Mouse (Mus musculus) myocyte (in vitro differentiated cells): ENCODE measurements around the gene Adgrl2. TPM values are rescaled to one million over a fixed set of nuclear protein-coding genes. Genes with fewer than 3 reads are reported as not detected.

Source experiments
- H3K27me3 ChIP-seq: one replicate; pipeline ENCODE4 v1.6.1; 2011; ENCODE audit not compliant: control insufficient read depth, insufficient read depth, insufficient read length
- H3K36me3 ChIP-seq: one replicate; pipeline ENCODE4 v1.6.1; 2011; ENCODE audit not compliant: control insufficient read depth, insufficient read depth
- H3K4me2 ChIP-seq: one replicate; pipeline ENCODE4 v1.6.1; 2011; ENCODE audit warnings: low read depth, control low read depth
- H3K4me3 ChIP-seq: one replicate; pipeline ENCODE4 v1.5.1; 2011; ENCODE audit warnings: mild to moderate bottlenecking, control low read depth, moderate library complexity
- H3K79me2 ChIP-seq: one replicate; pipeline ENCODE4 v1.6.1; 2011; ENCODE audit not compliant: control insufficient read depth, insufficient read depth
- H3ac ChIP-seq: one replicate; pipeline ENCODE4 v1.6.1; 2011; ENCODE audit not compliant: control insufficient read depth, insufficient read length
- CEBPB ChIP-seq: IDR thresholded peaks from 2 replicates; pipeline ENCODE4 v1.6.1; 2011; ENCODE audit warnings: mild to moderate bottlenecking, moderate library complexity; ENCODE audit not compliant: poor library complexity, insufficient read depth, severe bottlenecking
- E2F4 ChIP-seq: IDR thresholded peaks from one replicate; pipeline ENCODE4 v1.6.1; 2011; ENCODE audit warnings: mild to moderate bottlenecking, control low read depth, moderate library complexity; ENCODE audit not compliant: insufficient read depth
- MAX ChIP-seq: IDR thresholded peaks from one replicate; pipeline ENCODE4 v1.6.1; 2011; ENCODE audit warnings: low read depth, mild to moderate bottlenecking, control low read depth
- MYOD1 ChIP-seq, 3 experiments: IDR thresholded peaks; one replicate each; pipeline ENCODE4 v1.6.1; 2011; ENCODE audit warnings: control low read depth in 2 of 3, low read depth in 2 of 3, mild to moderate bottlenecking in 2 of 3, moderate library complexity in 1 of 3; ENCODE audit not compliant: insufficient read length in 2 of 3, control insufficient read depth in 1 of 3
- MYOG ChIP-seq, 3 experiments: IDR thresholded peaks; one replicate each; pipeline ENCODE4 v1.6.1; 2011; ENCODE audit warnings: control low read depth in 2 of 3, low read depth in 2 of 3, mild to moderate bottlenecking in 2 of 3; ENCODE audit not compliant: insufficient read length in 2 of 3, control insufficient read depth in 1 of 3, insufficient read depth in 1 of 3
- POLR2A ChIP-seq: IDR thresholded peaks from one replicate; pipeline ENCODE4 v1.6.1; 2011; ENCODE audit warnings: low read depth, mild to moderate bottlenecking, control low read depth, moderate library complexity; ENCODE audit not compliant: insufficient read length
- POLR2AphosphoS2 ChIP-seq: IDR thresholded peaks from one replicate; pipeline ENCODE4 v1.6.1; 2011; ENCODE audit warnings: low read depth, control low read depth; ENCODE audit not compliant: insufficient read length
- REST ChIP-seq: IDR thresholded peaks from one replicate; pipeline ENCODE4 v1.6.1; 2011; ENCODE audit warnings: mild to moderate bottlenecking, control low read depth, moderate library complexity; ENCODE audit not compliant: insufficient read depth, insufficient read length
- SRF ChIP-seq: IDR thresholded peaks from one replicate; pipeline ENCODE4 v1.6.1; 2011; ENCODE audit warnings: low read depth; ENCODE audit not compliant: control insufficient read depth, insufficient read length
- TCF12 ChIP-seq: IDR thresholded peaks from one replicate; pipeline ENCODE4 v1.6.1; 2011; ENCODE audit warnings: mild to moderate bottlenecking, control low read depth; ENCODE audit not compliant: poor library complexity, insufficient read depth, severe bottlenecking
- TCF3 ChIP-seq: IDR thresholded peaks from one replicate; pipeline ENCODE4 v1.6.1; 2011; ENCODE audit warnings: low read depth, control low read depth; ENCODE audit not compliant: insufficient read length
- USF1 ChIP-seq: IDR thresholded peaks from one replicate; pipeline ENCODE4 v1.6.1; 2011; ENCODE audit warnings: low read depth, mild to moderate bottlenecking, control low read depth, moderate library complexity
- polyA plus RNA-seq: library from polyadenylated mRNA; unstranded; fragments of >200 nt; fragmentation: generic; extraction: Trizol; gene quantifications from one replicate; pipeline ENCODE4 v1.2.1, GENCODE M21; 2012; ENCODE audit warnings: missing spikeins

The Adgrl2 gene
- polyA plus RNA-seq, 1 experiment, result 11.7 TPM

DNA sequence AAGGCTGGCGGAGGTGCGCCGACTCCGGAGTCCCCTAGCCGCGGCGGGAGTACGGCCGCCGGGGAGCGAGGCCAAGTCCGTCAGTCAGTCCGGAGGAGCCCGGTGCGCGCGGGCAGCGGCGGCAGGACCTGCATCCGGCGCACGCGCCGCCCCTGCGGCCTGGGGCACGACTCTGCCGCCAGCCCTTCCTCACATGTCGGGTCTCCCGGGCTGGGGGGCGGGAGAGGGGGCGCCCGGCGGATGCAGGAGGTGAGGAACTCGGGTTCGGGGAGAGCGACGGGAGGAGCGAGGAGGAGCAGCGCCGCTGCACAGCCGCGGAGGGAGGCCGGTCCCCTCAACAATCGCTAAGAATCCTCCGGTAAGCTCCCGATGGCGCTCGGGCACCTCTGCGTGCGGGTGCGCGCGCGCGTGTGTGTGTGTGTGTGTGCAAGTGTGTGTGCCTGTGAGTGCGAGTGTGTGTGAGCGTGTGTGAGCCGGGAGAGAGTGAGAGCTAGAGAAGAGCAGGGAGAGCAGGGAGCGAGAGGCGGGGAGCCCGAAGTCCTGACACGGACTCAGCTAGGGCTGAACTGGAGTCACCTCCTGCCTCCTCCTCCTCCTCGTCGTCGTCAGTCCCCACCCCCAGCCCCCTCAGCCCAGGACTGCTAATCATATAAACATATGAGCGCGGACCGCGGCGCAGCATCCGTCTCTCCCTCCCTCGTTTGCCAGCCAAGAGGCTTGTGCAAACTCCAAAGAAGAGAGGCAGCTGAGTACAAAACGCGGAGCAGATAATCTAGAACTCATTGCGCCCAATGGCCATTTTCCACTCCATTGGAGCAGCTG is 1.1 kb downstream of the Adgrl2 start:
- H3K79me2 ChIP-seq, result peaks cover 39% of the 10 kb centered on the region
- H3K4me3 ChIP-seq, result peak overlapping the region; percentile 85
- H3ac ChIP-seq, result peak overlapping the region; percentile 68
- H3K4me2 ChIP-seq, result peak overlapping the region; percentile 62
- TF ChIP-seq USF1 (no peak), E2F4 (no peak), TCF3 (no peak), MYOG (IDR thresholded peaks at IDR 0.05; ENCODE audit: control insufficient read depth in 1 of 3, insufficient read depth in 1 of 3, insufficient read length in 2 of 3, low read depth in 2 of 3) (peak in 1 of 3 experiments; percentile 53), TCF12 (no peak), SRF (no peak), MAX (no peak), REST (no peak), POLR2AphosphoS2 (peak; percentile 61), POLR2A (peak; percentile 71), CEBPB (no peak), MYOD1 (IDR thresholded peaks at IDR 0.05; ENCODE audit: control insufficient read depth in 1 of 3, insufficient read length in 2 of 3, low read depth in 2 of 3) (no peak)
- no peaks in the 10 kb centered on the region for H3K27me3 ChIP-seq
- H3K36me3 ChIP-seq, result no peaks in the 10 kb centered on the region

DNA sequence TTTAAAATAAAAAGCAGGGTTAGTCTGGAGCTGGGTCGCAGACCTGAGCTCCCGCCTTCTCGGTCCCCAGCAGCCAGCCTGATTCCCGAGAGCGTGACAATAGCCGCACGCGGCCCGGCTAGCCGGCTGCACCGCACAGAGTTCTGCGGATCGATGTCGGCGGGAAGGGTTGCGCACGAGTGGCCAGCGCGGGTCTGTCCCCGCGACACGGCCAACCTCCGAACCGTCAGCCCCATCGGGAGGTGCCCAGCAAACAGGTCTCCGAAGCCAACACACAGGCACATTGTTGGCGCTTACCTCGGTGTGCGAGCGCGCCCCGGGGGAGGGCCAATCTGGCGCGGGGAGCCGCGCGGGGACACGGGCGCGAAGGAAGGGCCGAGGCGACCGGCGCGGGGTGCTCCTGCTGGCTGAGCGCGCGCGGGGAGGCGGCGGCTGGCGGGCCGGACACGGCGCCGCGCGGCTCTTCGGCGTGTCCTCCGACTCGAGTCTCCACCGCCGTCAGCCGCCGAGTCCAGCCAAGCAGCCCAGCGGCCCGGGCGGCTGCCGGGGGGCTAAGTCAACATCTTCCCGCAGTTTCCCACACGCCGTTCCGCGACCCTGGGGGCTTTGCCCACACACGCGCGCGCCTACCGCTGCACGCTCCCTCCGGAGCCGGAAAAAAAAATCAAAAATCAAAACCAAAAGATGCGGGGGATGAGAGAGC is 1.9 kb downstream of the Adgrl2 start:
- peak overlapping the region; percentile 85 for H3K4me3 ChIP-seq

DNA sequence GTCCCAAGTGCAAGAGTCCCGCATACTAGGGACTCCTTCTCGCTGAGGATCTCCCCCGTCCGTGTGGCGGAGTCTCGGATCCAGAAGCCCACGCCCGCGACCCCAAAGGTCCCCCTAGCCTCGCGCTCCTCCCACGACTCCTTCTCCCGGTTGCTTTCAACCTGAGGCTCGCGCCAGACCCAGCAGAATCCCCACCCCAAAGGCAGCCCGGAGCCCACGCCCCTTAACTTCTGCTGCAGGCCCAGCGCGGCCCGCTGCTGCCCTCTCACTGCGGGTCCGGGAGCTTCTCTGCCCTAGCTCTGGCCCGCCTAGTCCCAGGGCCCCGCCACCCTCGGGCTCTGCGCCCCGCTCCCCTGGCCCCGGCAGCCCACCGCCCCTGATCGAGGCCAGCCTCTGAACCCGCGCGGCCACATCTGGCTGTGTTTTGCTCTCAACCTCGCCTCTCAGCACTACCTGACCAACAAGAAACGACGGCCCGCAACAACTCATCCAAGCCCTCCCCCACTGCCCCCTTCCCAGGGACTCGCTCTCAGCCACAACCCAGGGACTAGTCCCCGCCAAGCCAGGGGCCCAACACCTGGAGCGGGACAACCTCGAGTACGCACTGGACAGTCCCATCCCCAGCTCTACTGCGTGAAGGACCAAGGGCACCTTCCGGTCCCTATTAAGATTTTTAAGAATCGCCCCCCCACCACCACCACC is 2.6 kb downstream of the Adgrl2 start:
- Histone ChIP-seq H3ac (peak overlapping the region; percentile 68), H3K27me3 (no peaks in the 10 kb centered on the region), H3K4me3 (peak overlapping the region; percentile 85), H3K79me2 (peaks cover 52% of the 10 kb centered on the region), H3K4me2 (peak overlapping the region; percentile 90), H3K36me3 (no peaks in the 10 kb centered on the region)
- TF ChIP-seq MYOG (IDR thresholded peaks at IDR 0.05; ENCODE audit: control insufficient read depth in 1 of 3, insufficient read depth in 1 of 3, insufficient read length in 2 of 3, low read depth in 2 of 3), result no peak
- TF ChIP-seq POLR2AphosphoS2, result no peak
- no peak for TF ChIP-seq MYOD1 (IDR thresholded peaks at IDR 0.05; ENCODE audit: control insufficient read depth in 1 of 3, insufficient read length in 2 of 3, low read depth in 2 of 3)
- TF ChIP-seq TCF3, result no peak
- TF ChIP-seq CEBPB, result no peak
- TF ChIP-seq MAX, result no peak
- TF ChIP-seq TCF12, result no peak
- no peak for TF ChIP-seq E2F4
- TF ChIP-seq POLR2A, result no peak

More for the DNA sequence above, 1.9 kb downstream of the Adgrl2 start:
- Histone ChIP-seq H3K27me3 (no peaks in the 10 kb centered on the region), H3K4me2 (peak overlapping the region; percentile 72), H3K79me2 (peaks cover 45% of the 10 kb centered on the region), H3ac (peak overlapping the region; percentile 68), H3K36me3 (no peaks in the 10 kb centered on the region)
- peak in 1 of 3 experiments; percentile 14 for TF ChIP-seq MYOG (IDR thresholded peaks at IDR 0.05; ENCODE audit: control insufficient read depth in 1 of 3, insufficient read depth in 1 of 3, insufficient read length in 2 of 3, low read depth in 2 of 3)
- no peak for TF ChIP-seq TCF12

DNA sequence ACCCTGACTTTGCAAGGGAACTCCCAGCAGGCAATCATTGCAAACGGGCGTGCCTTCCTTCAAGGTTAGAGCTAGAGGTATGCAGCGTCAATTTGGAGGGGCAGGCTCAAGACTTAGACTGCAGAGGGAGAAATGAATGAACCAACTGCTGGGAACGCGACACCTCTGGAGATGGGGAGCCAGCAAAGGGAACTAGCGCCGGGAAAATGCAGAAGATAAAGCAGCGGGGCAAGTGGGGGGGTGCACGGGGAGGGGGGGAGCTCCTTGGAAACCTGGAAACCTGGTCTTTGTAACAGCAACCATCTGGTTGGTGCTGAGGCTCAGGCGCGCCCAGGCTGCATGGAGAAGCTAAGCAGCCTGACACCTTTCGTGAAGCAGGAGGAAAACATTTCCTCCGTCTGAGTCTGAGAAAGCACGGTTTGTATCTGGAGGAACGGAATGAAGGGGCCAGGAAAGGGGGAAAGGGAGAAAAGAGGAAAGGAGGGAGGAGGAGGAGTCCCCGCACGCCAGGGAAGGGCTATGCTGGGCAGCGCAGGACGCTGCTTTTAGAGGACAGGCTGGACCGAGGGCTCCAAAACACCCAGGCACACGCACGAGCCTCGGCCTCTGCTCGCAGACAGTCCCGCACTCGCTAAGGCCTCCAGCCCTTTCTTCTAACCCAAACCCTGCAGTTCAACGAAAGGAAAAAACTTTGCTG is 3.3 kb downstream of the Adgrl2 start:
- H3K79me2 ChIP-seq, result peaks cover 57% of the 10 kb centered on the region
- no peaks in the 10 kb centered on the region for H3K27me3 ChIP-seq
- TF ChIP-seq POLR2AphosphoS2, result no peak
- no peak for TF ChIP-seq REST
- H3K36me3 ChIP-seq, result no peaks in the 10 kb centered on the region
- H3K4me2 ChIP-seq, result peak overlapping the region; percentile 90
- peak overlapping the region; percentile 85 for H3K4me3 ChIP-seq
- H3ac ChIP-seq, result peak overlapping the region; percentile 68
